Mouse (Mus musculus): ENCODE data around the gene Cemip. TPM values are rescaled to one million over a fixed set of nuclear protein-coding genes. Genes with fewer than 3 reads are reported as not detected.

Cemip gene
- polyA plus RNA-seq, 1 experiment = 0.65 TPM

- Histone ChIP-seq H3K4me3 (replicated peaks; ENCODE audit: extremely low read depth, low read depth, low read length) (no peak overlapping the region), H3K4me1 (ENCODE audit: control insufficient read depth, insufficient read depth, low read length) (no peaks in the 10 kb centered on the region)
- TF ChIP-seq POLR2A (IDR thresholded peaks at IDR 0.05; ENCODE audit: borderline replicate concordance, extremely low read depth, low read depth, low read length) (no peak), CTCF (IDR thresholded peaks at IDR 0.05; ENCODE audit: insufficient read depth, low read length) (no peak)
- 67% methylated on average over 8 of the region's 8 CpGs for WGBS
- no peak for DNase-seq
Measured at GRCm38 (mm10) chr7:84039856-84040522, 46.3 kb downstream of the Cemip start.

DNA sequence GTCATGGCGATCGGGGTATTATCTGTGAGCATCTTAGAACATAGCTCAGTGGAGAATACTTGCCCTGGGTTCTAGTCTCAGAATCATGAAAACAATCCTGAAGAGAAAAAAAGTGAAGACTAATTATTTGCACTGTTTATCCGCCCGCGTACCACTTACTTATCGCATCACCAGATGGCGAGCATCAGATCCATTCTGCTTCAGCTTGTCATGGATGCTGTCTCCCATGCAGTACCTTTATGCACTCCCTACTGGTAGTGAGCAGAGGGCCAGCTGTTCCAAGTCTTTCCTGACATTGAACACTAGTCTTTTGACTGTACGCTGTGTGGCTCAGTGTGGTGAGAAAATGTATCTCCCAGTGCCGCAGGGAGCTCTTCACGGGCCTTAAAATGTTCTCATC lies 47.7 kb downstream of the Cemip start:
- Histone ChIP-seq H3K4me3 (replicated peaks; ENCODE audit: extremely low read depth, low read depth, low read length) (no peak overlapping the region), H3K4me1 (ENCODE audit: control insufficient read depth, insufficient read depth, low read length) (no peaks in the 10 kb centered on the region)
- WGBS = 95% methylated on average over 10 of the region's 10 CpGs
- TF ChIP-seq CTCF (IDR thresholded peaks at IDR 0.05; ENCODE audit: insufficient read depth, low read length) = no peak
- no peak for TF ChIP-seq POLR2A (IDR thresholded peaks at IDR 0.05; ENCODE audit: borderline replicate concordance, extremely low read depth, low read depth, low read length)
- no peak for DNase-seq

DNA sequence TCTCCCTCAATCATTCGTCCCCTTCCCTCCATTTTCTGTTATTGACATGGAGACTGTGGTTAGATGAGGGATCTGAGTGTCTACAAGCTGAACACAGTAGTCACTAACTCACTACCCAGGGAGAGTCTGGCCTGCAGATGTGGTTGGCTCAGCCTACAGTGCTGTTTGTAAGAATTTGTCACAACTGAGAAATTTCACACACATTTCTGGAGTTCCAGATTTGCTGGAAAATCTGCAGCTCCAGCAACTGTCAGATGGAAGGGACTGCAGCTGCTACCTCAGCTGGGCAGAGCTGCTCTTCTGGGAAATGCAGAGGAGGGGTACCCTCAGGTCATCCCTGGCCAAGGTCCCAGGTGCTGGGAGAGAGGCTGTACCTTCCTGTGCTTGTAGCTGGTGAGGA lies 53.5 kb downstream of the Cemip start:
- no peaks in the 10 kb centered on the region for H3K4me1 ChIP-seq (ENCODE audit: control insufficient read depth, insufficient read depth, low read length)
- TF ChIP-seq CTCF (IDR thresholded peaks at IDR 0.05; ENCODE audit: insufficient read depth, low read length) = no peak
- TF ChIP-seq POLR2A (IDR thresholded peaks at IDR 0.05; ENCODE audit: borderline replicate concordance, extremely low read depth, low read depth, low read length) = no peak
- no peak for DNase-seq
- no peak overlapping the region for H3K4me3 ChIP-seq (replicated peaks; ENCODE audit: extremely low read depth, low read depth, low read length)
- 90% methylated on average over 1 of the region's 1 CpGs for WGBS

DNA sequence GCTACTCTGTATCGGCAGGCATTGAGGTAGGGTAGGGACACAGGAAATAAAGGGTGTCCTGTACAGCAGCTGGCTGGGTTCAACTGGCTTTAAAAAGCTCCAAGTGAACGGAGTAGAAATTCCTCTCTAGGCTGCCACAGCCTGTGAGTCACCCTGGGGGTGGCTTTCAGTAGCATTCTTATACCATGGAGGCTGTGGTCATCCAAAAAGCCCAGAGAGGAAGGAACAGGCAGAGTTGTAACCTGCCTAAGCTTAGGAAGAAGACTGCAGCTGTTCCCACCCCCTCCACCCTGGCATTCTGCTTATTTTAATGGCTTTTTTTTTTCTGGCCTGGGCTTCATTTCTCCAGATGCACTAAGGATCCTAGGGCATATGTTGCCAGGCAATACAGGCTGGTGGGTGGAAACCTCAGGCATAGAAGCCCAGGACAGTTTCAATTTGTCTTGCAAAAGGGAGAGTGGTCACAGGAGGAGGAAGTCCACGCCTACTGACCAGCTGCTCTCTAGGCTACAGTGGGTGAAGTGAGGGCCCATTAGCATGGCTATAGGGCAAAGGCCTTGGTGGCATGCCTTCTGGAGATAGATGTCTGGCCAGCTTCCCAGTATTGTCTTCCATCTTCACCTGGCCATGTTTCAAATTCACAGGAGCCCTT lies 57.1 kb downstream of the Cemip start:
- no peaks in the 10 kb centered on the region for H3K4me1 ChIP-seq (ENCODE audit: control insufficient read depth, insufficient read depth, low read length)
- no peak for TF ChIP-seq POLR2A (IDR thresholded peaks at IDR 0.05; ENCODE audit: borderline replicate concordance, extremely low read depth, low read depth, low read length)
- DNase-seq = no peak
- WGBS = 32% methylated on average over 3 of the region's 3 CpGs
- H3K4me3 ChIP-seq (replicated peaks; ENCODE audit: extremely low read depth, low read depth, low read length) = no peak overlapping the region

GRCm38 (mm10) chr7:84028368-84028767 lies 57.9 kb downstream of the Cemip start:
- 54% methylated on average over 4 of the region's 4 CpGs for WGBS
- no peak overlapping the region for H3K4me3 ChIP-seq (replicated peaks; ENCODE audit: extremely low read depth, low read depth, low read length)
- DNase-seq = no peak
- TF ChIP-seq CTCF (IDR thresholded peaks at IDR 0.05; ENCODE audit: insufficient read depth, low read length) (no peak), POLR2A (IDR thresholded peaks at IDR 0.05; ENCODE audit: borderline replicate concordance, extremely low read depth, low read depth, low read length) (no peak)
- H3K4me1 ChIP-seq (ENCODE audit: control insufficient read depth, insufficient read depth, low read length) = no peaks in the 10 kb centered on the region

- Histone ChIP-seq H3K4me1 (ENCODE audit: control insufficient read depth, insufficient read depth, low read length) (no peaks in the 10 kb centered on the region), H3K4me3 (replicated peaks; ENCODE audit: extremely low read depth, low read depth, low read length) (no peak overlapping the region)
- no peak for DNase-seq
- TF ChIP-seq CTCF (IDR thresholded peaks at IDR 0.05; ENCODE audit: insufficient read depth, low read length) (no peak), POLR2A (IDR thresholded peaks at IDR 0.05; ENCODE audit: borderline replicate concordance, extremely low read depth, low read depth, low read length) (no peak)
- WGBS = 93% methylated on average over 1 of the region's 1 CpGs
Measured at GRCm38 (mm10) chr7:84026950-84027585, 59.2 kb downstream of the Cemip start.

- H3K4me1 ChIP-seq (ENCODE audit: control insufficient read depth, insufficient read depth, low read length) = no peaks in the 10 kb centered on the region
- TF ChIP-seq POLR2A (IDR thresholded peaks at IDR 0.05; ENCODE audit: borderline replicate concordance, extremely low read depth, low read depth, low read length) (no peak), CTCF (IDR thresholded peaks at IDR 0.05; ENCODE audit: insufficient read depth, low read length) (no peak)
- DNase-seq = no peak
- no peak overlapping the region for H3K4me3 ChIP-seq (replicated peaks; ENCODE audit: extremely low read depth, low read depth, low read length)
- WGBS = 65% methylated on average over 4 of the region's 4 CpGs
Measured at GRCm38 (mm10) chr7:84026090-84026489, 60.2 kb downstream of the Cemip start.

- TF ChIP-seq POLR2A (IDR thresholded peaks at IDR 0.05; ENCODE audit: borderline replicate concordance, extremely low read depth, low read depth, low read length) = no peak
- TF ChIP-seq CTCF (IDR thresholded peaks at IDR 0.05; ENCODE audit: insufficient read depth, low read length) = no peak
- 63% methylated on average over 6 of the region's 6 CpGs for WGBS
- H3K4me3 ChIP-seq (replicated peaks; ENCODE audit: extremely low read depth, low read depth, low read length) = no peak overlapping the region
- H3K4me1 ChIP-seq (ENCODE audit: control insufficient read depth, insufficient read depth, low read length) = no peaks in the 10 kb centered on the region
- DNase-seq = no peak
Measured at GRCm38 (mm10) chr7:84023466-84023865, 62.8 kb downstream of the Cemip start.

- DNase-seq = no peak
- peaks cover 4% of the 10 kb centered on the region; the same call in 1 of the 2 replicates for H3K4me1 ChIP-seq (ENCODE audit: control insufficient read depth, insufficient read depth, low read length)
- TF ChIP-seq CTCF (IDR thresholded peaks at IDR 0.05; ENCODE audit: insufficient read depth, low read length) (no peak), POLR2A (IDR thresholded peaks at IDR 0.05; ENCODE audit: borderline replicate concordance, extremely low read depth, low read depth, low read length) (no peak)
- no peak overlapping the region for H3K4me3 ChIP-seq (replicated peaks; ENCODE audit: extremely low read depth, low read depth, low read length)
- 60% methylated on average over 3 of the region's 3 CpGs for WGBS
Measured at GRCm38 (mm10) chr7:84022462-84022861, 63.8 kb downstream of the Cemip start.

- no peak for DNase-seq
- no peak overlapping the region for H3K4me3 ChIP-seq (replicated peaks; ENCODE audit: extremely low read depth, low read depth, low read length)
- TF ChIP-seq POLR2A (IDR thresholded peaks at IDR 0.05; ENCODE audit: borderline replicate concordance, extremely low read depth, low read depth, low read length) (no peak), CTCF (IDR thresholded peaks at IDR 0.05; ENCODE audit: insufficient read depth, low read length) (no peak)
- H3K4me1 ChIP-seq (ENCODE audit: control insufficient read depth, insufficient read depth, low read length) = peaks cover 4% of the 10 kb centered on the region; the same call in 1 of the 2 replicates
Measured at GRCm38 (mm10) chr7:84019381-84019780, 66.9 kb downstream of the Cemip start.

Measured in lung, adult 2 months (tissue).